Mouse (Mus musculus) inflammation-experienced regulatory T-cells (primary cell): ENCODE results near the gene Fbxl16. TPM values are rescaled to one million over a fixed set of nuclear protein-coding genes. Genes with fewer than 3 reads are reported as not detected.

Source experiments
- polyA plus RNA-seq, 2 experiments: library from polyadenylated mRNA; unstranded; fragments of 100-300 nt; shearing (Covaris generic); gene quantifications; one replicate each; pipeline ENCODE4 v1.2.1; 2017

Fbxl16 gene
- polyA plus RNA-seq, 2 experiments from 2014 or later = 0.16 to 0.60 TPM

Other genes with a start within 250 kb of the Fbxl16 start
- gene Sox8, start 238.4 kb upstream of the Fbxl16 start, polyA plus RNA-seq = 1 to 10 TPM in 1 of 2 experiments, not detected in 1; 1.3 TPM
- gene Lmf1, start 230.0 kb upstream of the Fbxl16 start, polyA plus RNA-seq = 10 to 100 TPM; 23.7 to 34.3 TPM
- not detected for gene Gng13, start 91.9 kb upstream of the Fbxl16 start, polyA plus RNA-seq
- gene Chtf18, start 81.7 kb upstream of the Fbxl16 start, polyA plus RNA-seq = 10 to 100 TPM in 1 of 2 experiments, 1 to 10 TPM in 1; 3.8 to 12.3 TPM
- gene Rpusd1, start 81.4 kb upstream of the Fbxl16 start, polyA plus RNA-seq = 10 to 100 TPM; 13.9 to 16.7 TPM
- under 1 TPM in 1 of 2 experiments, not detected in 1; 0.73 TPM for gene Mslnl, start 73.0 kb upstream of the Fbxl16 start, polyA plus RNA-seq
- gene Msln, start 54.7 kb upstream of the Fbxl16 start, polyA plus RNA-seq = under 1 TPM in 1 of 2 experiments, not detected in 1; 0.98 TPM
- 10 to 100 TPM; 27.7 to 32.5 TPM for gene Narfl, start 35.3 kb upstream of the Fbxl16 start, polyA plus RNA-seq
- gene Haghl, start 23.4 kb upstream of the Fbxl16 start, polyA plus RNA-seq = 10 to 100 TPM; 34.3 to 47.7 TPM
- gene Ccdc78, start 22.5 kb upstream of the Fbxl16 start, polyA plus RNA-seq = 1 to 10 TPM in 1 of 2 experiments, under 1 TPM in 1; 0.89 to 1.4 TPM
- 100 to 1,000 TPM; 231 to 239 TPM for gene Fam173a, start 16.2 kb upstream of the Fbxl16 start, polyA plus RNA-seq
- 1 to 10 TPM in 1 of 2 experiments, not detected in 1; 1.1 TPM for gene AC134908.4, start 13.4 kb upstream of the Fbxl16 start, polyA plus RNA-seq
- gene Metrn, start 11.9 kb upstream of the Fbxl16 start, polyA plus RNA-seq = 10 to 100 TPM; 34.1 to 40.4 TPM
- gene Wdr24, start 14.5 kb downstream of the Fbxl16 start, polyA plus RNA-seq = 10 to 100 TPM; 31.4 to 36.3 TPM
- gene Jmjd8, start 19.8 kb downstream of the Fbxl16 start, polyA plus RNA-seq = 10 to 100 TPM; 32.9 to 33.5 TPM
- gene Stub1, start 24.3 kb downstream of the Fbxl16 start, polyA plus RNA-seq = 100 to 1,000 TPM; 170 to 205 TPM
- gene Rhbdl1, start 28.2 kb downstream of the Fbxl16 start, polyA plus RNA-seq = 1 to 10 TPM; 1.6 to 1.7 TPM
- 1 to 10 TPM; 1.4 to 2.6 TPM for gene Gm20683, start 32.7 kb downstream of the Fbxl16 start, polyA plus RNA-seq
- 10 to 100 TPM; 42.2 to 46.5 TPM for gene Rhot2, start 35.8 kb downstream of the Fbxl16 start, polyA plus RNA-seq
- 10 to 100 TPM in 1 of 2 experiments, 1 to 10 TPM in 1; 9.2 to 16.3 TPM for gene Wdr90, start 52.4 kb downstream of the Fbxl16 start, polyA plus RNA-seq
- gene Mcrip2, start 59.7 kb downstream of the Fbxl16 start, polyA plus RNA-seq = 1 to 10 TPM; 1.1 to 5.7 TPM
- 10 to 100 TPM; 80.3 to 84.0 TPM for gene Mettl26, start 66.0 kb downstream of the Fbxl16 start, polyA plus RNA-seq
- 1 to 10 TPM; 1.4 to 2.0 TPM for gene Wfikkn1, start 71.8 kb downstream of the Fbxl16 start, polyA plus RNA-seq
- 10 to 100 TPM; 30.1 to 34.5 TPM for gene Rab40c, start 110.6 kb downstream of the Fbxl16 start, polyA plus RNA-seq
- gene Pigq, start 135.9 kb downstream of the Fbxl16 start, polyA plus RNA-seq = 10 to 100 TPM; 50.7 to 66.9 TPM
- not detected for gene Nhlrc4, start 135.9 kb downstream of the Fbxl16 start, polyA plus RNA-seq
- gene A930017K11Rik, start 143.5 kb downstream of the Fbxl16 start, polyA plus RNA-seq = not detected
- gene Capn15, start 176.7 kb downstream of the Fbxl16 start, polyA plus RNA-seq = 10 to 100 TPM; 26.6 to 29.0 TPM